Mouse (Mus musculus): ENCODE data around the gene Habp4. TPM values are rescaled to one million over a fixed set of nuclear protein-coding genes. Genes with fewer than 3 reads are reported as not detected.

Gene Habp4
- polyA plus RNA-seq, 1 experiment, result 186 TPM

DNA sequence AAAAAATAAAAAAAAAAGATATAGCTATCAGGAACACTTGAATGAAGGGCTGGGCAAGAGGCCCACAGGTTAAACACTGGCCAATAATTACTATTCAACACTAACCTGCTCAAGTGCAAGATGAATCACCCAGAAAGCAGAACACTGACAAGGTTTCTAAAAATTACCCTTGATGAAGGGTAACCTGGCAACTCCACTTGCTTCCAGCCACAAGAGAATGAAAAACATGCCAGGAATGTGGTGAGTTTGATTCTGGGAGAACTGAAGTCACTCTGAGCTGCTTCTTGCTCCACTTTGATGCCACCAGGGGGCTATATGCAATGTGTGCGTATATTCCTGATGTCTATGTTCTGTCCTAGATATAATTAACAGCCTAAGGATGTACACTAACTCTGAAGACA lies 6.5 kb upstream of the Habp4 start:
- TF ChIP-seq POLR2A (IDR thresholded peaks at IDR 0.05; ENCODE audit: control insufficient read depth, low read depth, low read length) (no peak), CTCF (IDR thresholded peaks at IDR 0.05; ENCODE audit: control insufficient read depth, insufficient read depth, insufficient replicate concordance, low read depth, low read length) (no peak)
- no peak overlapping the region for H3K4me3 ChIP-seq (ENCODE audit: control insufficient read depth, low read depth, low read length)
- no peaks in the 10 kb centered on the region for H3K36me3 ChIP-seq (ENCODE audit: control insufficient read depth, insufficient read depth, low read length)
- H3K27ac ChIP-seq (ENCODE audit: control insufficient read depth, insufficient read depth, low read depth, low read length), result no peak overlapping the region
- peaks cover 4% of the 10 kb centered on the region for H3K4me1 ChIP-seq (ENCODE audit: control insufficient read depth, insufficient read depth, low read length)
- H3K27me3 ChIP-seq (ENCODE audit: control insufficient read depth, insufficient read depth, low read length), result no peaks in the 10 kb centered on the region

- TF ChIP-seq POLR2A (IDR thresholded peaks at IDR 0.05; ENCODE audit: control insufficient read depth, low read depth, low read length) (no peak), CTCF (IDR thresholded peaks at IDR 0.05; ENCODE audit: control insufficient read depth, insufficient read depth, insufficient replicate concordance, low read depth, low read length) (no peak)
- no peaks in the 10 kb centered on the region for H3K27me3 ChIP-seq (ENCODE audit: control insufficient read depth, insufficient read depth, low read length)
- peaks cover 4% of the 10 kb centered on the region for H3K4me1 ChIP-seq (ENCODE audit: control insufficient read depth, insufficient read depth, low read length)
- H3K27ac ChIP-seq (ENCODE audit: control insufficient read depth, insufficient read depth, low read depth, low read length), result no peak overlapping the region
- H3K4me3 ChIP-seq (ENCODE audit: control insufficient read depth, low read depth, low read length), result no peak overlapping the region
- H3K36me3 ChIP-seq (ENCODE audit: control insufficient read depth, insufficient read depth, low read length), result no peaks in the 10 kb centered on the region
These were observed 4.7 kb upstream of the Habp4 start for GRCm38 (mm10) chr13:64156966-64157365.

DNA sequence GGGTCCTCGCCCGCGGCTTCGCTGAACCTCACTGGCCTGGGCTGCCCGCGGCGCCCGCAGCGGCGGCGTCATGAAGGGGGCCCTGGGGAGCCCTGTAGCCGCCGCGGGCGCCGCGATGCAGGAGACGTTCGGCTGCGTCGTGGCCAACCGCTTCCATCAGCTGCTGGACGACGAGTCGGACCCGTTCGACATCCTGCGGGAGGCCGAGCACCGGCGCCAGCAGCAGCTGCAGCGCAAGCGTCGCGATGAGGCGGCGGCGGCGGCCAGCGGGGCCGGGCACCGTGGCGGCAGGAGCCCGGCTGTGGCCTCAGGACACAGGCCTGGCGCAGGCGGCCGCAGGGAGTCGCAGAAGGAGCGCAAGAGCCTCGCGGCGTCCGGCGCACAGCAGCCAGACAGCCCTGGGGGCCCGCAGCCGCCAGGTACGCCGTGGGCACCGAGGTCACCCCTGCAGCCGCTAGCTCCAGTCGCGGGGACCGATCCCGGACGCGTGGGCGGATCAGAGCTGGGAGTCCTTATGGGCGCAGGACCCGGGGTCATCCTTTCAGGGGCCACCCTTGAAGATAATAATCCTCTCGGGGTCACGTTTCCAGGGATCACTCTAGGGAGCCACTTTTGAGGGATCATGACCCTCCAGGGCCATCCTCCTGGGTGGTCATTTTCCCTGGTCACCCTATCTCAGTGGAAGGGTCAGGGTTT lies 440 bp downstream of the Habp4 start:
- H3K27ac ChIP-seq (ENCODE audit: control insufficient read depth, insufficient read depth, low read depth, low read length), result peak overlapping the region; percentile 4; the same call in 1 of the 2 replicates
- no peaks in the 10 kb centered on the region for H3K27me3 ChIP-seq (ENCODE audit: control insufficient read depth, insufficient read depth, low read length)
- no peaks in the 10 kb centered on the region for H3K36me3 ChIP-seq (ENCODE audit: control insufficient read depth, insufficient read depth, low read length)
- peak overlapping the region; percentile 83 for H3K4me3 ChIP-seq (ENCODE audit: control insufficient read depth, low read depth, low read length)
- H3K4me1 ChIP-seq (ENCODE audit: control insufficient read depth, insufficient read depth, low read length), result peaks cover 10% of the 10 kb centered on the region
- no peak for TF ChIP-seq POLR2A (IDR thresholded peaks at IDR 0.05; ENCODE audit: control insufficient read depth, low read depth, low read length)
- TF ChIP-seq CTCF (IDR thresholded peaks at IDR 0.05; ENCODE audit: control insufficient read depth, insufficient read depth, insufficient replicate concordance, low read depth, low read length), result no peak

DNA sequence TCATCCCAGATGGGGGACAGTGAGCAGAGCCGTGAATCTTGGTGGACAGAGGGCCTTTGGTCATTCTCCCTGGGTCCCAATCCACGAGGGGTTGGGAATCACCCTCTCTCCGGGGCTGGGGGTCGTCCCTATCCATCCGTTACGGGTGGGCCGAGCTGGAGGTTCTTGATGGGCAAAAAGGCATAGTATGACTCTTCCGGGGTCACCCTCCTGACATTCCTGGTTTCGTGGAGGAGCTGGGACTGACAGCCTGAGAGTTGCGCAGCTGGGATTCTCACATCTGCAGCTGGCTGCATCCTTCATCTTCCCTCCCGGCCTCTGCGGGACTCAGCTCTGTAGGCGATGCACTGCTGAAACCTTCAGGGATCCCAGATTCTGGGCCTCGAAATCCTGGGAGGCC lies 1.0 kb downstream of the Habp4 start:
- H3K27me3 ChIP-seq (ENCODE audit: control insufficient read depth, insufficient read depth, low read length), result no peaks in the 10 kb centered on the region
- H3K4me1 ChIP-seq (ENCODE audit: control insufficient read depth, insufficient read depth, low read length), result peaks cover 10% of the 10 kb centered on the region
- H3K27ac ChIP-seq (ENCODE audit: control insufficient read depth, insufficient read depth, low read depth, low read length), result 0 out of 2 replicates have a peak overlapping the region, but pooled peaks have one; percentile 1
- no peaks in the 10 kb centered on the region for H3K36me3 ChIP-seq (ENCODE audit: control insufficient read depth, insufficient read depth, low read length)
- no peak for TF ChIP-seq CTCF (IDR thresholded peaks at IDR 0.05; ENCODE audit: control insufficient read depth, insufficient read depth, insufficient replicate concordance, low read depth, low read length)
- no peak for TF ChIP-seq POLR2A (IDR thresholded peaks at IDR 0.05; ENCODE audit: control insufficient read depth, low read depth, low read length)
- peak overlapping the region; percentile 83 for H3K4me3 ChIP-seq (ENCODE audit: control insufficient read depth, low read depth, low read length)

- Histone ChIP-seq H3K27me3 (ENCODE audit: control insufficient read depth, insufficient read depth, low read length) (no peaks in the 10 kb centered on the region), H3K36me3 (ENCODE audit: control insufficient read depth, insufficient read depth, low read length) (no peaks in the 10 kb centered on the region), H3K4me3 (ENCODE audit: control insufficient read depth, low read depth, low read length) (peak overlapping the region; percentile 83), H3K27ac (ENCODE audit: control insufficient read depth, insufficient read depth, low read depth, low read length) (no peak overlapping the region), H3K4me1 (ENCODE audit: control insufficient read depth, insufficient read depth, low read length) (peaks cover 10% of the 10 kb centered on the region)
- TF ChIP-seq CTCF (IDR thresholded peaks at IDR 0.05; ENCODE audit: control insufficient read depth, insufficient read depth, insufficient replicate concordance, low read depth, low read length) (no peak), POLR2A (IDR thresholded peaks at IDR 0.05; ENCODE audit: control insufficient read depth, low read depth, low read length) (no peak)
These were observed 1.6 kb downstream of the Habp4 start for GRCm38 (mm10) chr13:64163147-64163715.

DNA sequence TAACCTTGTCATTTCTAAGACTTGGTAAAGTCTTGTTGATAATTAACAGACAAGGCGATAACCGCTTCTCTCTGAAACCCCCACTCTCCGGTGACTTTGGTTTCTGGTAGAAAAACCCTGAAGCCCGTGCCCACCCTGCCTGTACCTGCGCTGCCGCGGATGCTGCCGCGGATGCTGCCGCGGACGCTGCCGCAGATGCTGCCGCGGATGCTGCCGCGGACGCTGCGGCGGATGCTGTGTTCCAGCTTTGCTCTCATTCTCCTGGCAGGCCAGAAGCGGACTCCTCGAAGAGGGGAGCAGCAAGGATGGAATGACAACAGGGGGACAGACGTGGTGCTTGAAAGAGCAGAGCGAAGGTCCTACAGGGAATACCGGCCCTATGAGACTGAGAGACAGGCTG lies 8.1 kb downstream of the Habp4 start:
- H3K27ac ChIP-seq (ENCODE audit: control insufficient read depth, insufficient read depth, low read depth, low read length), result no peak overlapping the region
- H3K27me3 ChIP-seq (ENCODE audit: control insufficient read depth, insufficient read depth, low read length), result no peaks in the 10 kb centered on the region
- no peaks in the 10 kb centered on the region for H3K36me3 ChIP-seq (ENCODE audit: control insufficient read depth, insufficient read depth, low read length)
- TF ChIP-seq POLR2A (IDR thresholded peaks at IDR 0.05; ENCODE audit: control insufficient read depth, low read depth, low read length), result no peak
- TF ChIP-seq CTCF (IDR thresholded peaks at IDR 0.05; ENCODE audit: control insufficient read depth, insufficient read depth, insufficient replicate concordance, low read depth, low read length), result no peak
- H3K4me3 ChIP-seq (ENCODE audit: control insufficient read depth, low read depth, low read length), result peak overlapping the region; percentile 16
- peaks cover 4% of the 10 kb centered on the region for H3K4me1 ChIP-seq (ENCODE audit: control insufficient read depth, insufficient read depth, low read length)

GRCm38 (mm10) chr13:64178000-64178399 lies 16.4 kb downstream of the Habp4 start:
- H3K4me1 ChIP-seq (ENCODE audit: control insufficient read depth, insufficient read depth, low read length), result no peaks in the 10 kb centered on the region
- H3K27me3 ChIP-seq (ENCODE audit: control insufficient read depth, insufficient read depth, low read length), result no peaks in the 10 kb centered on the region
- TF ChIP-seq POLR2A (IDR thresholded peaks at IDR 0.05; ENCODE audit: control insufficient read depth, low read depth, low read length) (no peak), CTCF (IDR thresholded peaks at IDR 0.05; ENCODE audit: control insufficient read depth, insufficient read depth, insufficient replicate concordance, low read depth, low read length) (no peak)
- H3K27ac ChIP-seq (ENCODE audit: control insufficient read depth, insufficient read depth, low read depth, low read length), result no peak overlapping the region
- no peak overlapping the region for H3K4me3 ChIP-seq (ENCODE audit: control insufficient read depth, low read depth, low read length)
- no peaks in the 10 kb centered on the region for H3K36me3 ChIP-seq (ENCODE audit: control insufficient read depth, insufficient read depth, low read length)

All from testis, adult 2 months (tissue).